Mouse (Mus musculus): ENCODE measurements around the gene Actbl2. TPM values are rescaled to one million over a fixed set of nuclear protein-coding genes. Genes with fewer than 3 reads are reported as not detected.

The Actbl2 gene
- polyA plus RNA-seq, 1 experiment: not detected

- no peak for TF ChIP-seq GATA1 (IDR thresholded peaks at IDR 0.05; ENCODE audit: low read length)
Measured at GRCm38 (mm10) chr13:111263186-111263585, 8.4 kb downstream of the Actbl2 start.

GRCm38 (mm10) chr13:111263758-111264157 is 8.9 kb downstream of the Actbl2 start:
- no peak for TF ChIP-seq GATA1 (IDR thresholded peaks at IDR 0.05; ENCODE audit: low read length)

GRCm38 (mm10) chr13:111265231-111266000 is 10.6 kb downstream of the Actbl2 start:
- TF ChIP-seq GATA1 (IDR thresholded peaks at IDR 0.05; ENCODE audit: low read length): no peak

GRCm38 (mm10) chr13:111266855-111267254 is 12.0 kb downstream of the Actbl2 start:
- no peak for TF ChIP-seq GATA1 (IDR thresholded peaks at IDR 0.05; ENCODE audit: low read length)

GRCm38 (mm10) chr13:111268992-111269391 is 14.2 kb downstream of the Actbl2 start:
- TF ChIP-seq GATA1 (IDR thresholded peaks at IDR 0.05; ENCODE audit: low read length): no peak

- no peak for TF ChIP-seq GATA1 (IDR thresholded peaks at IDR 0.05; ENCODE audit: low read length)
Measured at GRCm38 (mm10) chr13:111269789-111270335, 15.0 kb downstream of the Actbl2 start.

- TF ChIP-seq GATA1 (IDR thresholded peaks at IDR 0.05; ENCODE audit: low read length): no peak
Measured at GRCm38 (mm10) chr13:111271868-111272267, 17.1 kb downstream of the Actbl2 start.

- TF ChIP-seq GATA1 (IDR thresholded peaks at IDR 0.05; ENCODE audit: low read length): no peak
Measured at GRCm38 (mm10) chr13:111286461-111287385, 31.9 kb downstream of the Actbl2 start.

- no peak for TF ChIP-seq GATA1 (IDR thresholded peaks at IDR 0.05; ENCODE audit: low read length)
Measured at GRCm38 (mm10) chr13:111291161-111291957, 36.5 kb downstream of the Actbl2 start.

- TF ChIP-seq GATA1 (IDR thresholded peaks at IDR 0.05; ENCODE audit: low read length): no peak
Measured at GRCm38 (mm10) chr13:111291958-111292493, 37.2 kb downstream of the Actbl2 start.

- TF ChIP-seq GATA1 (IDR thresholded peaks at IDR 0.05; ENCODE audit: low read length): no peak
Measured at GRCm38 (mm10) chr13:111293478-111293877, 38.7 kb downstream of the Actbl2 start.

- no peak for TF ChIP-seq GATA1 (IDR thresholded peaks at IDR 0.05; ENCODE audit: low read length)
Measured at GRCm38 (mm10) chr13:111294965-111295494, 40.2 kb downstream of the Actbl2 start.

GRCm38 (mm10) chr13:111296029-111296428 is 41.2 kb downstream of the Actbl2 start:
- no peak for TF ChIP-seq GATA1 (IDR thresholded peaks at IDR 0.05; ENCODE audit: low read length)

- TF ChIP-seq GATA1 (IDR thresholded peaks at IDR 0.05; ENCODE audit: low read length): no peak
Measured at GRCm38 (mm10) chr13:111297614-111298013, 42.8 kb downstream of the Actbl2 start.
